Mouse (Mus musculus) T-cell, adult 66 days (primary cell): ENCODE data around the gene Olfr749. TPM values are rescaled to one million over a fixed set of nuclear protein-coding genes. Genes with fewer than 3 reads are reported as not detected.

Experiments
- total RNA-seq, 2 experiments: library from RNA; stranded (reverse); gene quantifications; 3 replicates in 1 of 2; 4 replicates in 1 of 2; pipeline ENCODE4 v1.2.4; 2023

Olfr749 gene
- total RNA-seq = not detected

GRCm38 (mm10) chr14:50744994-50745393, at the start of gene Olfr749:
Gene Olfr749, minus strand, starts transcription at chr14:50745094.

GRCm38 (mm10) chr14:50785251-50785637, 40.4 kb upstream of the Olfr749 start, which contains the start of gene Ttc5:
Gene Ttc5, minus strand, starts transcription at chr14:50785519.

GRCm38 (mm10) chr14:50707073-50707472, 37.8 kb downstream of the Olfr749 start, which contains the start of gene Olfr748:
Gene Olfr748, plus strand, starts transcription at chr14:50707373.

GRCm38 (mm10) chr14:50693106-50693505, 51.8 kb downstream of the Olfr749 start, which contains the start of gene Olfr747:
Gene Olfr747, minus strand, starts transcription at chr14:50693206.

Other genes with a start within 250 kb of the Olfr749 start
- not detected for gene Olfr742, start 241.5 kb downstream of the Olfr749 start, total RNA-seq
- not detected for gene Olfr743, start 223.3 kb downstream of the Olfr749 start, total RNA-seq
- not detected for gene Olfr744, start 130.2 kb downstream of the Olfr749 start, total RNA-seq
- not detected for gene Olfr745, start 105.7 kb downstream of the Olfr749 start, total RNA-seq
- gene Olfr746, start 98.0 kb downstream of the Olfr749 start, total RNA-seq = not detected
- gene Olfr747, start 51.9 kb downstream of the Olfr749 start, total RNA-seq = not detected
- not detected for gene Olfr748, start 37.7 kb downstream of the Olfr749 start, total RNA-seq
- 10 to 100 TPM; 79.2 to 79.7 TPM for gene Ttc5, start 40.4 kb upstream of the Olfr749 start, total RNA-seq
- gene Ccnb1ip1, start 62.6 kb upstream of the Olfr749 start, total RNA-seq = under 1 TPM in 1 of 2 experiments, not detected in 1; 0.50 TPM
- 10 to 100 TPM; 49.9 to 50.6 TPM for gene Parp2, start 62.7 kb upstream of the Olfr749 start, total RNA-seq
- gene Tep1, start 125.5 kb upstream of the Olfr749 start, total RNA-seq = 10 to 100 TPM; 40.3 to 43.6 TPM
- gene Klhl33, start 152.4 kb upstream of the Olfr749 start, total RNA-seq = not detected
- 10 to 100 TPM; 29.2 to 31.8 TPM for gene Osgep, start 179.8 kb upstream of the Olfr749 start, total RNA-seq
- 10 to 100 TPM; 45.3 to 49.3 TPM for gene Apex1, start 179.9 kb upstream of the Olfr749 start, total RNA-seq
- 10 to 100 TPM; 72.8 to 86.5 TPM for gene Pip4p1, start 185.8 kb upstream of the Olfr749 start, total RNA-seq
- 10 to 100 TPM; 14.9 to 29.4 TPM for gene Pnp, start 186.0 kb upstream of the Olfr749 start, total RNA-seq
- 10 to 100 TPM in 1 of 2 experiments, 1 to 10 TPM in 1; 9.2 to 28.2 TPM for gene Gm49342, start 199.4 kb upstream of the Olfr749 start, total RNA-seq
- 1 to 10 TPM in 1 of 2 experiments, under 1 TPM in 1; 0.56 to 1.3 TPM for gene Pnp2, start 210.9 kb upstream of the Olfr749 start, total RNA-seq